Mouse (Mus musculus) limb, embryonic 14.5 days (tissue): ENCODE results near the gene Foxr1. TPM values are rescaled to one million over a fixed set of nuclear protein-coding genes. Genes with fewer than 3 reads are reported as not detected.

Experiments
- ATAC-seq: fragments of 200-750 bp; cut with Nextera tagmentation; 2 replicates; pipeline ENCODE4 v1.8.0; 2017; ENCODE audit warnings: low read depth, moderate number of reproducible peaks, moderate TSS enrichment; ENCODE audit not compliant: low FRiP score
- DNase-seq: peaks from one replicate; pipeline ENCODE4 v3.0.0-alpha.2; 2015; ENCODE audit warnings: low spot score
- H3K27ac ChIP-seq: fragments of 300-500 bp; sonication (generic); replicated peaks from 2 replicates; pipeline ENCODE4 v1.5.1; 2014; ENCODE audit warnings: low read depth, mild to moderate bottlenecking, low read length, moderate library complexity, mixed read lengths
- H3K27me3 ChIP-seq: fragments of 300-500 bp; sonication (generic); 2 replicates; pipeline ENCODE4 v1.6.1; 2014; ENCODE audit warnings: low read length, mixed read lengths; ENCODE audit not compliant: control insufficient read depth, insufficient read depth
- H3K36me3 ChIP-seq: fragments of 300-500 bp; sonication (generic); 2 replicates; pipeline ENCODE4 v1.6.1; 2014; ENCODE audit warnings: mild to moderate bottlenecking, low read length, moderate library complexity, mixed read lengths; ENCODE audit not compliant: control insufficient read depth, insufficient read depth
- H3K4me1 ChIP-seq: fragments of 300-500 bp; sonication (generic); 2 replicates; pipeline ENCODE4 v1.6.1; 2014; ENCODE audit warnings: antibody characterized with exemption, low read length, mixed read lengths; ENCODE audit not compliant: control insufficient read depth, insufficient read depth
- H3K4me2 ChIP-seq: fragments of 300-500 bp; sonication (generic); replicated peaks from 2 replicates; pipeline ENCODE4 v1.6.1; 2014; ENCODE audit warnings: low read depth, mild to moderate bottlenecking, low read length, moderate library complexity; ENCODE audit not compliant: severe bottlenecking
- H3K4me3 ChIP-seq: fragments of 300-500 bp; sonication (generic); replicated peaks from 2 replicates; pipeline ENCODE4 v1.5.1; 2014; ENCODE audit warnings: low read length
- H3K9ac ChIP-seq: fragments of 300-500 bp; sonication (generic); 2 replicates; pipeline ENCODE4 v1.6.1; 2014; ENCODE audit warnings: mild to moderate bottlenecking, low read depth, low read length, moderate library complexity; ENCODE audit not compliant: severe bottlenecking
- H3K9me3 ChIP-seq: fragments of 300-500 bp; sonication (generic); 2 replicates; pipeline ENCODE4 v1.6.1; 2016; ENCODE audit warnings: low read length; ENCODE audit not compliant: control insufficient read depth
- POLR2A ChIP-seq: fragments of 200-500 bp; IDR thresholded peaks from 2 replicates; pipeline ENCODE4 v1.8.0; 2012; ENCODE audit warnings: inconsistent platforms, mild to moderate bottlenecking, moderate library complexity, borderline replicate concordance; ENCODE audit not compliant: insufficient read depth, insufficient read length; ENCODE audit errors: extremely low read depth
- WGBS: fragments of 180-500 bp; shearing (Covaris S2); extraction: QIAGEN DNeasy Blood & Tissue Kit; methylation state at CpG from one replicate; pipeline ENCODE4 v1.1.7; 2014; 5-methylcytosine and 5-hydroxymethylcytosine counted together
- polyA plus RNA-seq, 2 experiments: library from polyadenylated mRNA; depleted of rRNA in 1 of 2; stranded (reverse) in 1 of 2; unstranded in 1 of 2; fragments of >200 nt; fragmentation: Nextera tagmentation in 1 of 2; extraction: Ambion mirVana in 1 of 2; gene quantifications; 2 replicates each; pipeline versions ENCODE4 v1.2.1 to v1.2.3; 2012 to 2014

Foxr1 gene
- polyA plus RNA-seq, 2 experiments, result not detected

GRCm38 (mm10) chr9:44487441-44487840, 46.5 kb upstream of the Foxr1 start:
- Histone ChIP-seq H3K9ac (peak overlapping the region; percentile 56; the same call in 1 of the 2 replicates), H3K4me2 (peak overlapping the region; percentile 69), H3K4me1 (peaks cover 82% of the 10 kb centered on the region), H3K36me3 (peaks cover 14% of the 10 kb centered on the region), H3K9me3 (no peaks in the 10 kb centered on the region), H3K27me3 (no peaks in the 10 kb centered on the region), H3K27ac (peak overlapping the region; percentile 83), H3K4me3 (peak overlapping the region; percentile 97)
- TF ChIP-seq POLR2A, result no peak
- ATAC-seq (no peak), DNase-seq (no peak)
- WGBS, result 2% methylated on average over 7 of the region's 7 CpGs

- peaks cover 80% of the 10 kb centered on the region for H3K4me1 ChIP-seq
- peak overlapping the region; percentile 69 for H3K4me2 ChIP-seq
- peak overlapping the region; percentile 56 for H3K9ac ChIP-seq
- H3K4me3 ChIP-seq, result peak overlapping the region; percentile 97
- DNase-seq (no peak), ATAC-seq (no peak)
- no peaks in the 10 kb centered on the region for H3K27me3 ChIP-seq
- 15% methylated on average over 15 of the region's 15 CpGs for WGBS
- H3K36me3 ChIP-seq, result peaks cover 10% of the 10 kb centered on the region
- no peak for TF ChIP-seq POLR2A
- H3K9me3 ChIP-seq, result no peaks in the 10 kb centered on the region
- peak overlapping the region; percentile 83 for H3K27ac ChIP-seq
These were observed 45.9 kb upstream of the Foxr1 start for GRCm38 (mm10) chr9:44486741-44487421.

- Histone ChIP-seq H3K9ac (peak overlapping the region; percentile 56), H3K36me3 (peaks cover 5% of the 10 kb centered on the region; the same call in 1 of the 2 replicates), H3K27ac (peak overlapping the region; percentile 83), H3K4me2 (peak overlapping the region; percentile 69), H3K4me3 (peak overlapping the region; percentile 97), H3K4me1 (peaks cover 74% of the 10 kb centered on the region), H3K9me3 (no peaks in the 10 kb centered on the region), H3K27me3 (no peaks in the 10 kb centered on the region)
- DNase-seq, result no peak
- no peak for TF ChIP-seq POLR2A
- ATAC-seq, result no peak
- WGBS, result 8% methylated on average over 3 of the region's 3 CpGs
These were observed 45.4 kb upstream of the Foxr1 start for GRCm38 (mm10) chr9:44486335-44486734.

- no peak for TF ChIP-seq POLR2A
- 26% methylated on average over 14 of the region's 14 CpGs for WGBS
- DNase-seq (no peak), ATAC-seq (no peak)
- no peaks in the 10 kb centered on the region for H3K27me3 ChIP-seq
- H3K4me1 ChIP-seq, result peaks cover 68% of the 10 kb centered on the region
- peak overlapping the region; percentile 56 for H3K9ac ChIP-seq
- H3K4me3 ChIP-seq, result peak overlapping the region; percentile 97
- 0 out of 2 replicates have a peak overlapping the region, but pooled peaks have one; percentile 38 for H3K27ac ChIP-seq
- H3K4me2 ChIP-seq, result peak overlapping the region; percentile 69
- H3K9me3 ChIP-seq, result no peaks in the 10 kb centered on the region
- H3K36me3 ChIP-seq, result 0 out of 2 replicates have a peak, but pooled peaks cover 4% of the 10 kb centered on the region
These were observed 44.7 kb upstream of the Foxr1 start for GRCm38 (mm10) chr9:44485516-44486161.

GRCm38 (mm10) chr9:44485105-44485515, 44.2 kb upstream of the Foxr1 start:
- peak overlapping the region; percentile 69 for H3K4me2 ChIP-seq
- no peaks in the 10 kb centered on the region for H3K27me3 ChIP-seq
- peak overlapping the region; percentile 56 for H3K9ac ChIP-seq
- TF ChIP-seq POLR2A, result no peak
- 14% methylated on average over 6 of the region's 6 CpGs for WGBS
- H3K27ac ChIP-seq, result no peak overlapping the region
- ATAC-seq (no peak), DNase-seq (no peak)
- no peaks in the 10 kb centered on the region for H3K9me3 ChIP-seq
- 0 out of 2 replicates have a peak, but pooled peaks cover 4% of the 10 kb centered on the region for H3K36me3 ChIP-seq
- H3K4me3 ChIP-seq, result peak overlapping the region; percentile 97
- peaks cover 65% of the 10 kb centered on the region for H3K4me1 ChIP-seq
